Comparison of ENCODE assay signal across 22 mouse cellular contexts in genomic region chr13:106318476-106318875, GRCm38 (mm10).
DNase-seq lines count a peak whose midpoint lies in the region; ATAC-seq and TF ChIP-seq lines count a peak whose summit lies in the region.
"Had no signal": no experiment of that assay in that cellular context is flagged by ENCODE, and none has a peak within 500 bp of the region (broad histone marks: within the 10 kb centered on the region; RNA-seq: fewer than 3 reads in every experiment).

No protein-coding gene starts in this region.

- H3K27me3 ChIP-seq in forebrain, embryonic 14.5 days (replicated peaks; ENCODE audit: control insufficient read depth, insufficient read depth, low read length): no peaks in the 10 kb centered on the region
- no peaks in the 10 kb centered on the region for H3K27me3 ChIP-seq in midbrain, embryonic 16.5 days (ENCODE audit: control insufficient read depth, insufficient read depth, low read depth, low read length)
- H3K27me3 ChIP-seq: hindbrain, embryonic 12.5 days had no signal

- H3K36me3 ChIP-seq in forebrain, embryonic 14.5 days (ENCODE audit: control insufficient read depth, insufficient read depth, low read length): no peaks in the 10 kb centered on the region
- H3K36me3 ChIP-seq in midbrain, embryonic 16.5 days (ENCODE audit: control insufficient read depth, insufficient read depth, low read length): no peaks in the 10 kb centered on the region
- H3K36me3 ChIP-seq: embryonic facial prominence, embryonic 10.5 days; G1E; heart, embryonic 10.5 days; hindbrain, embryonic 12.5 days had no signal

- H3K4me1 ChIP-seq in forebrain, embryonic 14.5 days (ENCODE audit: control insufficient read depth, insufficient read depth, low read length): peaks cover 9% of the 10 kb centered on the region
- peaks cover 9% of the 10 kb centered on the region; the same call in 1 of the 2 replicates for H3K4me1 ChIP-seq in midbrain, embryonic 16.5 days (ENCODE audit: control insufficient read depth, insufficient read depth, low read length)
- H3K4me1 ChIP-seq: embryonic facial prominence, embryonic 10.5 days; heart, embryonic 10.5 days; hindbrain, embryonic 12.5 days had no signal

- ATAC-seq in forebrain, embryonic 14.5 days: peak; percentile 60
- 0 out of 2 replicates have a peak, but pooled peaks have one; percentile 39 for ATAC-seq in midbrain, embryonic 16.5 days
- ATAC-seq: CD4-positive, CD25-positive, alpha-beta regulatory T cell, adult 4 months; inflammation-experienced regulatory T-cells, adult 6 months had no signal

- no peak overlapping the region for H3K9ac ChIP-seq in forebrain, embryonic 14.5 days (ENCODE audit: low read length)
- no peak overlapping the region for H3K9ac ChIP-seq in midbrain, embryonic 16.5 days (ENCODE audit: low read depth, low read length)
- H3K9ac ChIP-seq: hindbrain, embryonic 12.5 days had no signal

- DNase-seq in embryo, embryonic 11 days: peak; percentile 1
- DNase-seq in embryo, embryonic 9.5 days (ENCODE audit: extremely low spot score): no peak
- DNase-seq in brain, embryonic 14.5 days (ENCODE audit: low read depth): peak; percentile 74
- DNase-seq in forebrain, embryonic 14.5 days (ENCODE audit: low spot score): peak; percentile 52
- DNase-seq in cerebellum, adult 18-20 months: no peak
- DNase-seq in layer of hippocampus, adult 18-20 months (ENCODE audit: low spot score in 2 of 2): no peak
- DNase-seq: adrenal gland, adult 8-10 months; adrenal gland, postnatal 36 days; B cell, adult 2 months; cerebellum, adult 11 months; cerebellum, adult 9-10 months; cerebellum, postnatal 25 days; heart, adult 18-20 months; heart, postnatal 10 days; heart, postnatal 4 days had no signal

- peak overlapping the region; percentile 28; the same call in 1 of the 2 replicates for H3K27ac ChIP-seq in forebrain, embryonic 14.5 days (ENCODE audit: low read depth, low read length)
- H3K27ac ChIP-seq in midbrain, embryonic 16.5 days (ENCODE audit: low read length): peak overlapping the region; percentile 3; the same call in 1 of the 2 replicates
- H3K27ac ChIP-seq: embryonic facial prominence, embryonic 10.5 days; heart, embryonic 10.5 days; hindbrain, embryonic 12.5 days had no signal

- H3K4me2 ChIP-seq in forebrain, embryonic 14.5 days (ENCODE audit: low read length): no peak overlapping the region
- no peak overlapping the region for H3K4me2 ChIP-seq in midbrain, embryonic 16.5 days (ENCODE audit: low read length)
- H3K4me2 ChIP-seq: hindbrain, embryonic 12.5 days had no signal

- TF ChIP-seq CTCF in brain, embryonic 14.5 days (IDR thresholded peaks at IDR 0.05; ENCODE audit: borderline replicate concordance, extremely low read depth, insufficient read depth, insufficient read length): no peak

- no peak for TF ChIP-seq POLR2A in brain, embryonic 14.5 days (IDR thresholded peaks at IDR 0.05; ENCODE audit: borderline replicate concordance, extremely low read depth, insufficient read depth, insufficient read length, poor library complexity, severe bottlenecking)

- no peak overlapping the region for H3K4me3 ChIP-seq in forebrain, embryonic 14.5 days (ENCODE audit: low read depth, low read length)
- H3K4me3 ChIP-seq in midbrain, embryonic 16.5 days (ENCODE audit: low read depth, low read length): no peak overlapping the region
- H3K4me3 ChIP-seq: embryonic facial prominence, embryonic 10.5 days; heart, embryonic 10.5 days; hindbrain, embryonic 12.5 days had no signal

- 24% methylated on average over 6 of the region's 6 CpGs for WGBS in forebrain, embryonic 14.5 days
- WGBS in midbrain, embryonic 16.5 days: 54% methylated on average over 6 of the region's 6 CpGs

- no peaks in the 10 kb centered on the region for H3K9me3 ChIP-seq in forebrain, embryonic 14.5 days (replicated peaks; ENCODE audit: control insufficient read depth, low read length)
- H3K9me3 ChIP-seq in midbrain, embryonic 16.5 days (replicated peaks; ENCODE audit: control insufficient read depth, low read length, poor library complexity, severe bottlenecking): no peaks in the 10 kb centered on the region
- H3K9me3 ChIP-seq: embryonic facial prominence, embryonic 10.5 days; G1E; heart, embryonic 10.5 days; hindbrain, embryonic 12.5 days had no signal

Comparison
In these comparisons a context has a peak if more than half of its experiments do, and no peak if none do; other contexts are left out.
1. DNase-seq: peak in embryo, embryonic 11 days (single experiment), brain, embryonic 14.5 days (single experiment) and forebrain, embryonic 14.5 days (single experiment); none in embryo, embryonic 9.5 days (single experiment), cerebellum, adult 18-20 months (0 of 2) and layer of hippocampus, adult 18-20 months (0 of 2).